Mouse (Mus musculus) thymus, postnatal 0 days (tissue): Measurements from ENCODE around the gene Rgs3. TPM values are rescaled to one million over a fixed set of nuclear protein-coding genes. Genes with fewer than 3 reads are reported as not detected.

Experiments
- DNase-seq: peaks from one replicate; pipeline ENCODE4 v3.0.0-alpha.2; 2015; ENCODE audit warnings: low spot score
- polyA plus RNA-seq: library from polyadenylated mRNA; unstranded; fragments of >200 nt; fragmentation: Nextera tagmentation; extraction: Ambion mirVana; gene quantifications from 2 replicates; pipeline ENCODE4 v1.2.1, GENCODE M21; 2015

Gene Rgs3
- polyA plus RNA-seq, 1 experiment from 2014 or later: 18.0 TPM

GRCm38 (mm10) chr4:62652215-62652614, 92.6 kb downstream of the Rgs3 start:
- DNase-seq: no peak

GRCm38 (mm10) chr4:62652921-62653757, 93.5 kb downstream of the Rgs3 start:
- DNase-seq: no peak

- no peak for DNase-seq
Observed at GRCm38 (mm10) chr4:62653922-62654661, 94.4 kb downstream of the Rgs3 start.

GRCm38 (mm10) chr4:62659264-62659663, 99.6 kb downstream of the Rgs3 start:
- DNase-seq: no peak

GRCm38 (mm10) chr4:62659861-62660553, 100.4 kb downstream of the Rgs3 start:
- no peak for DNase-seq

GRCm38 (mm10) chr4:62660554-62660864, 100.9 kb downstream of the Rgs3 start:
- DNase-seq: no peak

GRCm38 (mm10) chr4:62661311-62661849, 101.7 kb downstream of the Rgs3 start:
- DNase-seq: peak; percentile 8

GRCm38 (mm10) chr4:62663348-62663747, 103.7 kb downstream of the Rgs3 start:
- peak; percentile 22 for DNase-seq

- DNase-seq: no peak
Observed at GRCm38 (mm10) chr4:62665842-62666241, 106.2 kb downstream of the Rgs3 start.

GRCm38 (mm10) chr4:62668666-62669065, 109.0 kb downstream of the Rgs3 start:
- DNase-seq: no peak

- no peak for DNase-seq
Observed at GRCm38 (mm10) chr4:62669094-62670071, 109.7 kb downstream of the Rgs3 start.

- DNase-seq: peak; percentile 14
Observed at GRCm38 (mm10) chr4:62673531-62674030, 113.9 kb downstream of the Rgs3 start.

GRCm38 (mm10) chr4:62674031-62674995, 114.7 kb downstream of the Rgs3 start:
- DNase-seq: no peak

GRCm38 (mm10) chr4:62675394-62675793, 115.7 kb downstream of the Rgs3 start:
- no peak for DNase-seq

GRCm38 (mm10) chr4:62677047-62677737, 117.5 kb downstream of the Rgs3 start:
- DNase-seq: no peak

GRCm38 (mm10) chr4:62679157-62679556, 119.5 kb downstream of the Rgs3 start:
- no peak for DNase-seq

- DNase-seq: peak; percentile 50
Observed at GRCm38 (mm10) chr4:62681467-62681866, 121.8 kb downstream of the Rgs3 start.

- no peak for DNase-seq
Observed at GRCm38 (mm10) chr4:62682371-62682770, 122.7 kb downstream of the Rgs3 start.

- DNase-seq: no peak
Observed at GRCm38 (mm10) chr4:62683148-62683547, 123.5 kb downstream of the Rgs3 start.
